Mouse (Mus musculus) left cerebral cortex, adult 18-20 months (tissue): Measurements from ENCODE around the gene Rnf135. TPM values are rescaled to one million over a fixed set of nuclear protein-coding genes. Genes with fewer than 3 reads are reported as not detected.
"Not testable (repeated sequence)": the region's sequence is repeated elsewhere in the genome, so short reads cannot be mapped to it uniquely, and the experiment has no call there.

Experiments used
- DNase-seq, 2 experiments: peaks; one replicate each; pipeline ENCODE4 v3.0.0; 2021 to 2022; ENCODE audit warnings: low spot score in 2 of 2, mixed read lengths in 1 of 2
- total RNA-seq, 2 experiments: library from RNA; stranded (reverse); gene quantifications; 2 replicates each; pipeline ENCODE4 v1.2.3; 2021

Gene Rnf135
- total RNA-seq, 2 experiments from 2014 or later: 3.9 to 4.1 TPM

DNA sequence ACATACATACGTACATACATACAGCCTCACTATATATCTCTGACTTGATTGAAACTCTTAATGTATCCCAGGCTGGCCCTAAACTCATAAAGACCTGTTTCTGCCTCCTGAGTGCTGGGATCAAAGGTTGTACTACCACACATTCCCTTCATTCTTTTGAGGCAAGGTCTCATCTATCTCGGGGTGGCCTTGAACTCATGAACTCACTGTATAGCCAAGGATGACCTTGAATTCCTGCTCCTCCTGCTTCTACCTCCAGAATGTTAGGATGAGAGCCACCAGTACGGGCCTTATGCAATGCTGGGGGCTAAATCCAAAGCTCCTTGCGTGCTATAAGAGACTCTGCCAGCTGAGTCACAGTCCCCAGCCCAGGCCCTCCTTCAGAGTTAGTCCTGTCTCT, 22.6 kb upstream of the Rnf135 start:
- no peak for DNase-seq

DNA sequence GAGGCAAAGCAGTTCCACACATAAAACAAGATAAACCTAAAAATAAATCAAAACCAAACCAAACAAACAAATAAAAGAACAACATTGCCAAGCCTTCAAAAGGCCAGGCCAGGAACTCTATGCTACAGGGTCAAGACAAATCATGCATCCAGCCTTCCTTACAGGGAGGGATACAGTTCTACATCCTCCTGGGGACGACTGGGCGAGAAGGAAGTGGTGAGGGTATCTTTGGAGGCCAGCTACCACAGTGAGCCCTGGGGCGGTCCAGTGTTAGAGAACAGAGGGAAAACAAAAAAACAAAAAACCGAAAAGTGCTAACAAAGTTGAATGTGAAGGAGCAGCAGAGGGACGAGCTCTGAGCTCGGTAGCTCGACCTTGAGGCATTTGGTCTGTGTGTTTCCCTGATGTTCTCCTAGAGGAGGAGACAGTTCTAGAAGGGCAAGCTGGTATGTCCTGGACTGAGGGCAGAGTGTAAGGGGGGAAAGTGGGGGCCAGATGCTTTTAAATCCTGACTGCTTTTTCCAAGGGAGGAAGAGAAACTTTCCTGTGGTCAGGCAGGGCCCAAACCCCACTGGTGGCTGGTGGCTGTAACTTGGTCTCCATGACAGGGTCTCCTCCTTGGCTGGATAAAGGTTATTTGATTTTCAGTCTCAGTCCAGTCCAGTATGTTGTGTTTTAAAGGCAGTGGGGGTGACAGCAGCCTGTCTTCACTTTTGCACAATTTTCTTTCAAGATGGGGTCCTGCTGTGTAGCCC, 20.1 kb upstream of the Rnf135 start:
- DNase-seq: no peak

DNA sequence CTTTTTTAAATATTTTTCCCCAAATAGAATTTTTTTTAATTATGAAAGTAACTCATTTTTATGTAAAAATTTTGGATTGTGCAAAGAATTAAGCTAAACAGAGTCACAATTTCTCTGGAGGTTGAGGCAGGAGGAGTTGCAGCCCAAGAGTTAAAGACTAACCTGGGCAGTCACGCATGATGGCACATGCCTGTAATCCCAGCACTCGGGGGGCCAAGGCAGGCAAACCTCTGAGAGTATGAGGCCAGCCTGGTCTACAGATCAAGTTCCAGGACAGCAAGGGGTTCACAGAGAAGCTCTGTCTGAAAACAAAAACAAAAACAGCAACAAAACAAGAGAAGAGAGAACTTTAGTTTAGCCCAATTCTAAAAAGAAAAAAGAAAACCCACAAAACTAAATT, 19.4 kb upstream of the Rnf135 start:
- DNase-seq: no peak

DNA sequence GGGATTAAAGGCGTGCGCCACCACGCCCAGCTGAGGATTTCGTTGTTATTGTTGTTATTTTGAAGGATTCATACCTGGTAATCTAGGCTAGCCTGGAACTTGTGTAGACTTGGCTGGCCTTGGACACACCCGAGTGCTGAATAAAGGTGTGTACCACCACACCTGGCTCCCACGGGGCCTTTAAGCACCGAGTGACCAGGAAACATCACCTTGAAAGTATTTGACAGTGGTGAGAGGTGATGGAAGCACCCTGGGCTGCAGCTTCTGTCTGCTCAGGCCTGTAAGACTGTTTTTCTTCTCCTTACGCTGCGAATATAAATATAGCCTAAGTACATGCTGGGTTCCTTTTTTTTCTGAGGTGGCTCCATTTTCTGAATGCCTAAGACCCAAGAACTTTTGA, 15.5 kb upstream of the Rnf135 start:
- DNase-seq: no peak

DNA sequence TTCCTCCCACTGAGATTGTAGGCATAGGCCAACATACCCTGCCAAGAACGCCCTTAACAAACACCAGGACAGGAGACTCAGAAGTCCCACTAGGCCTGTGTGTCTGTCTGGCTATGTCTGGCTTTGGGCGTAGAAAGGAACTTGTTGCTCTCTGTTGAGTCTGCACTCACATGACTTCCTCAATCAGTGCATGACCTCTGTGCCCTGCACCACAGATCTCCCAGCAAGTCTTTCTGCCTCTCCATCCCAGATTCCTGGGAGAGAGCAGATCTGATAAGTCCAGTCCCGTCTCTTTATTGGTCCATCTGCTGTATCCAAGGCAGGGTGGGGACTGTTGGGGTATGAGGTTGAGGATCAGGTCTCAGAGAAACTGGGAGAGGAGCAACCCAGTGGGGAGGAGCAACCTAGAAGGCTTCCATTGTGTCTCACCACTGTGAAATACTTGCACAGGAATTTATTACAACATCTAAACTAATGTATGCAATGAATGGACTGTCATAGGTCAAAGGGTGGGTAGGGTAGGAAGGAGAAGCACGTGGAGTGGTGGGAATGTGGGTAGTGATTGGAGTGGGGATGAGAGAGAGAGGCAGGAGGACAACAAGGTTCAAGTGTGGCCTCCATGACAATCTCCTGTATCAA, 14.9 kb upstream of the Rnf135 start:
- no peak for DNase-seq

DNA sequence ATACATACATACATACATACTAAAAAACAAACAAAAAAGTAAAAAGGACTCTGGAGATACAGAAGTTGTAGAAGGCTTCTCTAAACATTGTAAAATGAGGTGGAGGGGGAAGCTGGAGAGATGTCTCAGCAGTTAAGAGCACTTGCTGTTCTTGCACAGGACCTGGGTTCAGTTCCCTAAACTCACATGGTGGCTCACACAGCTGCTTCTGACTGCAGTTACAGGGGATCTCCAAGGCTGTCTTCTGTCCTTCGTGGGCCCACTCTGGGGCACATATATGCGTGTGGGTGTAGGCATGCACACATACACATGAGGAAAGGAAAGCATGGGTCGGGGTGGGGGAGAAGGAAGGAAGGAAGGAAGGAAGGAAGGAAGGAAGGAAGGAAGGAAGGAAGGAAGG, 14.0 kb upstream of the Rnf135 start:
- DNase-seq: no peak

DNA sequence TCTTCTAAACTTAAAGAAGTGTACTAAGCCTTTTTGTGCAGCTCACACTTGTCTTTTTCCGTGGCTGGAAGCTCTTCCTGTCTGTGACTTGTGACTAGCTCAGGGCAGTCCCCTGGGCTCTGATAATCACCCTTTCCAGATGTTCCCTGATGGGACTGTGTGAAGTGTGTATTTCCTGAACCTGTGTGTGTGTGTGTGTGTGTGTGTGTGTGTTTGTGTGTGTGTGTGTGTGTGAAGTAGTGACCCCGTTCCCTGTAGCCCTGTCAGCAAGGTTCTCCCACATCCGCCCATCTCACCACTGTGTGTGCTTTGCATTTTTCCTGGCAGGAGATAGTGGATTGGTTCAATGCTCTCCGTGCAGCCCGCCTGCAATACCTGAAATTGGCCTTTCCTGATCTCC, 13.3 kb upstream of the Rnf135 start:
- no peak for DNase-seq

DNA sequence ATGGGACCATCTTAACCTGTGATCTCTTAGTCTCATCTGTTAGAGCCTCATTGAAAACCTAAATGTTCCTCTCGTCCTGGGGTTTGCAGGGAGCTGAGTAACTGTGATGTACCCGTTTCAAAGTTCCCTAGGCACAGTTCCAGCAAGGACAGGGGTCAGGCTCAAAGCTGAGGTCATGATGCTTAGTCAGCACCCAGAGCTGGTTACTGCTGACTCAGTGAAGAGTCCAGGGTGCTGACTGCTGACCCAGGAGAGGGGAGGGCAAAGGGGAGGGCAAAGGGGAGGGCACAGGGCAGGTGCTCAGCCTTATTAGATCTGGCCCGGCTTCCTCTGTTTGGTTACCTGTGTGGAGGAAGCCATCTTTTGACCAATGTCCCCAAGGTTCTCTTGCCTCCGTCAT, 11.8 kb upstream of the Rnf135 start:
- no peak for DNase-seq

DNA sequence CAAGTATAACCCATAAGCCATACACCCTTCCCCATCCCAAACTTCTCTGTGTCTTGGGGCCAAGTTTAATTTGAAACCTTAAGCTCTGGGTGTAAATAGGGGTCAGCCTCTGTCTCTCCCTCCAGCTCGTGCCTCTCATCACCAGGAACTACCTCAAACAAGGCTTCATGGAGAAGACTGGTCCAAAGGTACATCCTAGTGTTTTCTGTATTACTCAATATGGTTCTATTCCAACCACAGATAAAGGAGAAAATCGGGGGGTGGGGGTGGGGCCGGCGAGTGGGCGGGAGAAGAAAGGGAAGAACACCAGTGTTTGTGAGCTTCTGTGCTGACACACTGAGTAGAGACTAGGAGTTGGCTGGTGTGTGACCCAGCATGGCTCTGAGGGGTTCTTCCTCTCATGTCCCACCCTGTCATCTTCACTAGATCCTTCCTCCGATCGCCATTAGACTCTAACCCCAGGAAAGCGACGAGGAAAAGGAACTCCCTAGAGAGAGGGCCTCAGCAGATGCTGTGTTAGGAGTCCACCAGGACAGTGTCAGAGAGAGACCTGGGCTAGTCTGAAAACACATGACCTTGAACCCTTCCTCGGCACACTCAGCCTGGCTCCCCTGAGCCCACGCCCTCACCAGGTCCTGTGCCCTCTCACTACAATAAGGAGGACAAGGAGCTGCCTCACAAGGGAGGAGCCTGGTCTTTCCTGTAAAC, 9.5 kb upstream of the Rnf135 start:
- no peak for DNase-seq

DNA sequence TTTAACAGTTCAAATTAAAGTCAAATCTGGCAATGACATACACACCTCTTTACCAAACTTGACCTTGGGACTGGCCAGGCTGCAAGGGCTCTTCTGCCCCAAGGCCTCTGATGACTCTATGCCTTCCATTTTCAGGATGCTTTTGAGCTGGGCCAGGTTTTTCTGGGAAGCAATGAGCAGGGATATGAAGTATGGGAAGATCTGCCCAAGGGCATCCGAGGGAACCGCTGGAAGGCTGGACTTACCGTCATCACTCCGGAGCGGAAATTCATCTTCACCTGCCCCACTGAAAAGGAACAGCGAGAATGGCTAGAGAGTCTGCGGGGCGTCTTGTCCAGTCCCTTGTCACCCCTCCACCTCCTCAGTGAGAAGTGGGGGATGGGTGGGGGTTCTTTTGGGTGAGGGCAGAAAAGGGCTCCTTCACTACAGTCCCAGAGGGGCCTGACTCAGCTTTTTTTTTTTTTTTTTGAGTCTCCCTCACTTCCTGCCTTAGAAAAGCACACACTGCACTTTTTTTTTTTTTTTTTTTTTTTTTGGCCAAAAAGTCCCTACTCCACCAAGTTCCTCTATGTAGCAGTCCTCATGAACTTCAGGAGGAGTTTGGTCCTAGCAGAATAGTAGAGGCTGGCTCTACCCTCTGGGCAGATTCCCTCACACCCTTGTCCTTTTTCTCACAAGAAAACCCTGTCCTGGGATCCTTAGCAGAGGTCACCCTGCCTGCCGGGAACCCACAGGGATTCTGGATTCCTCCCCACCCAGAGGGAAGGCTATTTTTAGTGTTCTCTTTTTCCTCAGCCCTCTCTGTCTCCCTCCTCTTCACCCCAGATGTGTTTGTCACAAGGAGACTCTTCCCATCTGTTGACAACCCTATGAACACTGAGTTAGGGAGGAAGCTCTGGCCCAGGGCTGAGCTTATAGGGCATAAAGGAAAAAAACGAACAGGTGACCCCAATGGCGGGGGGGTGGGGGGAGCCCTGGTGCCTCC, 6.4 kb upstream of the Rnf135 start:
- no peak for DNase-seq

DNA sequence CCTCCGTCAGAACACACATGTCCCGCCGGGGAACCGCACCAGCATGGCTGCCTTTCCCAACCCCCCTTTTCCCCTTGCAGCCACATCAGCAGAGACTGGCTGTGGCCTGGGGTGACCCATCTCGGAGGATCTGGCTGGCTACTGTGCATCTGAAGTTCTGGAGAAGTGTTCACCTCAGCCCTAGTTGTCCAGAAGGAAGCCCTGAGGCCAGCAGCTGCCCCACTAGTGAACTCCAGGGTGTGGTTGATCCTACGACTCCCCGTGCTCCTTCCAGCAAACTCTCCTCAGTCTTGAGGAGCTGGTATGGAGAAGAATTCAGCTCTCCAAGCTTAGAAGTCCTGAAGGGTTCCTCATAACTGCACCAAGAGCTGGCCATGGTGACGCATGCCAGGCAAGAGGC, 5.3 kb upstream of the Rnf135 start:
- DNase-seq: no peak

DNA sequence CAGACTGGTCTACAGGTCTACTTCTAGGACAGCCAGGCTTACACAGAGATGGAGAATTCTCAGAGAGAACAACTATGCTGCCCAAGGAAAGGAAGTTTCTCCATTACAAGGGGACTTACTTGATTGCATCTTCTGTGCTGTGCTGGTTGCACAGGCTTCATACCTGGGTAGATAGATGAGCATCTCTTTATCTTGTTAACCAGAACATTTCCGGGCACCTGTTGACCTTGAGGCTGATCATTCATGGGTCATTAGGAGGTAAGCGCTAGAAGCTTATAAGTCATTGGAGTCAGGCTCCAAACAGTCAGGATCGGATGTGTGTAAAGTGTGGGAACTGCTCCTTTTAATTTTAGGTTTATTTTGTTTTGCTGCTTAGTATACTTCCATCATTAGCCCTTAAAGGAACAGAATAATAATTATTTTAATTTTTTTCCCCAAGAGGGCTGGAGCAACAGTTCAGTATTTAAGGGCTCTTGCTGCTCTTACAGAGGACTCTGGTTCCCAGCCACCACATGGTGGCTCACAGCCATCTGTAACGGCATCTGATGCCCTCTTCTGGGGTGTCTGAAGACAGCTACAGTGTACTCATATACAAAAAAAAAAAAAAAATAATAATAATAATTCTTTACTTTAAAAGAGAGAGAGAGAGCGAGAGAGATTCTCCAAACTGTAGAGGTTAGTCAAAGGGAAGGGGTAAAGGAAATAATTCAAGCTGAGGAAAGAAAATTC, 2.5 kb upstream of the Rnf135 start:
- no peak for DNase-seq

DNA sequence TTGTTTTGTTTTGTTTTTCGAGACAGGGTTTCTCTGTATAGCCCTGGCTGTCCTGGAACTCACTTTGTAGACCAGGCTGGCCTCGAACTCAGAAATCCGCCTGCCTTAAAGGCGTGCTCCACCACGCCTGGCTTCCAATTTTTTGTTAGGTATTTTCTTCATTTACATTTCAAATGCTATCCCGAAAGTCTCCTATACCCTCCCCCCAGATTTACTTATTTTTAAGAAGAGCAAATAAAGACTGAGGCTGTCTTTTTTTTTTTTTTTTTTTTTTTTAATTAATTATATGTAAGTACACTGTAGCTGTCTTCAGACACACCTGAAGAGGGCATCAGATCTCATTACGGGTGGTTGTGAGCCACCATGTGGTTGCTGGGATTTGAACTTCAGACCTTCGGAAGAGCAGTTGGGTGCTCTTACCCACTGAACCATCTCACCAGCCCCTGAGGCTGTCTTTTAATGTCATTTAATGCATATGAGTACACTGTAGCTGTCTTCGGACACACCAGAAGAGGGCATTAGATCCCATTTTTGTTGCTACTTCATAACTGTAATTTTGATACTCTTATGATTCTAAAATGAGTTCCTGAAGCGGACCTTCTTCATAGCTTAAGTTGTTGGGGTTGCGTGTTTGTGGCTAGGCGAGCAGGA, 472 bp upstream of the Rnf135 start:
- not testable (repeated sequence) for DNase-seq

DNA sequence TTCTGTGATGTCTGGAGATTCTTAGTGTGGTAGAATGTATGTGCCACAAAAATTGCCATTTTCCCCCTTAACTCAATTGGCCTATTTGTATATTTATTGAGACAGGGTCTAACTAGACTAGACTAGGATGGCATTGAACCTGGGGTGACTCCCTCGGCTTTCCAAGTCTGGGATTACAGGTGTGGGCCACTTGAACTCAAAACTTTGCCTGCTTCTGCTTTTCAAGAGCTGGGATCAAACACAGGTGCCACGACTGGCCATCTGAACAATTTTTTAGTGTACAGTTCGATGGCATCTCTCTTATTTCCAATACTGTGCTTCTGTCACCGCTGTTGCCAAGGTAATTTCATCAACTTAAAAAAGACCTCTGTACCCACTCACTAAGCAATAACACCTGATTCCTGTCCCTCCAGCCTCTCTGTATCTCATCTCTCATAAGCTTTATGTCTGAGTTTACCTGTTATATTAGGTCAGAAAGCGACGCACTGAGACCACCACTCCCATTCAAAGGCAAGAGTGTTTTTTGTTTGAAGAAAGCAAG, 950 bp downstream of the Rnf135 start:
- DNase-seq: no peak

DNA sequence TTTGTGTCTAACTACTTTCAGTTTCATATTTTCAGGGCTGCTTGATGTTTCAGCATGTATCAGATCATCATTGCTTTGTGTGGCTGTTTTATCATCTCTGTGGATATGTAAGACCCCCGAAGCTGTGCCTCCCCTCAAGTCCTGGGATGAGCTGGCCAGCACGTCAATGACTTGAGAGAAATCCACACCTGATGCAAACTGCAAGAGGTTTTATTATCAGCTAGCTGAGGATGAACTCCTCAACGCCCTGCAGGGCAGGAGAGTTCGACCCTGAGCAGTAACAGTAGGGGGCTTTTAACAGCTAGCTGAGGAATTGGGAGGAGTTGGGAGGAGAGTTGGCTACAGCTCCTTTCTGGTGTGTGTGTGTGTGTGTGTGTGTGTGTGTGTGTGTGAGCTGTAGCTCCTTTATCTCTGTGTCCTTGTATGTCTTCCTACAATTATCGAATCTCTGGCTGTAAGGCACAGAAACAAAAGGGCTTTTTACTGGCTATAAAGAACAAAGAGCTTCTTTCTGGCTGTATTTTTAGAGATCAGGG, 1.9 kb downstream of the Rnf135 start:
- DNase-seq: not testable (repeated sequence)

DNA sequence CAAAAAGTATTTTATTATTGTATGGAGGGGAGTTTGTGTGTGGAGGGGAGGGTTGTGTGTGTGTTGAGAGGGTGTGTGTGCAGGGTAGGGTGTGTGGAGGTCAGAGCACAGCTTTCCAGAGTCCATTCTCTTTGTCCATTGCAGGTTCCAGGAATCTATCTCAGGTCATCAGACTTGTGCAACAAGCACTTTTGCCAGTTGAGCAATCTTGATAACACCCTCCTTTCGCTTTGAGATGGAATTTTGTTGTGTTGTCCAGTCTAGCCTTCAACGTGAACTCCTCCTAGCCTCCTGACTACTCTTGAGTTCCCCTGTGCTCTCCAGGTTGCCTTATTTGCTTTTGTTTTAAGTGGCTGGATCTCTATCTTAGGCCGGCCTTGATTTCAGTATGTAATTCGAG, 6.6 kb downstream of the Rnf135 start:
- DNase-seq: no peak

DNA sequence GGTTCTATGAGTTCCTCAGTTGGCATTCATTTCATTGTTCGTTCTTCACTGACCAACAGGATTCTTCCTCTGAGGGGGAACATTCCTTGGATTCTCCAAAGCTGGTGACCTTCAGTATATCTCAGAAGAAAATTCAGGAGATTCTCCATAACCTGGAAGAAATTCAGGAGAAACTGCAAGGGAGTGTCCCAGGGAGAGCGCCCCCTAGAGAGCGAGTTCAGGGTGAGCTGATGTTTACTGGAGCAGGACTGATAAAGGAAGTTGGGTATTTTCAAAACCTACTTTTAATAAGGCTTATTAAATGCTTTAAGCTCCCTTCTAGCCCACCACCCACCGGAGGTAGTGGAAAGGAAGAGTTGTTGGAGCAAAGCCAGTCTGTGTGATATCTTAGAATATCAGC, 10.2 kb downstream of the Rnf135 start:
- DNase-seq: no peak

DNA sequence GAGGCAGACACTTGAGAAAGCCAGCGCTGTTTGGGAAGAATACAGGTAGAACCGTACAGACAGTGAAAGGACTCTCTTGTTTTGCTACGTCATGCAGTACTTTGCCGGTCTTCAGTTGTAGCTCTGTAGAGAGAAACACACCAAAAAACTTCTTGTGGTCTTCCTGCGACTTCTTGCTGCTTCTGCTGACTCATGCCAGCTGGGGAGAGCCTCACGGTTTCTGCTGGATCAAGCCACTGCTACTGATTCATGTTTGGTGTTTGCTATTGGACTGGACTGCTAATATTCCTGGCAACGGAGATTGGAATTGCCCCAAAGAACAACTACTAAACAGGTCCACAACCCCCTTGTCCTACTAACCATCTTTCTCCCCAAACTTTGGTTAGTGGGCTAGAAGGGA, 12.7 kb downstream of the Rnf135 start:
- no peak for DNase-seq

DNA sequence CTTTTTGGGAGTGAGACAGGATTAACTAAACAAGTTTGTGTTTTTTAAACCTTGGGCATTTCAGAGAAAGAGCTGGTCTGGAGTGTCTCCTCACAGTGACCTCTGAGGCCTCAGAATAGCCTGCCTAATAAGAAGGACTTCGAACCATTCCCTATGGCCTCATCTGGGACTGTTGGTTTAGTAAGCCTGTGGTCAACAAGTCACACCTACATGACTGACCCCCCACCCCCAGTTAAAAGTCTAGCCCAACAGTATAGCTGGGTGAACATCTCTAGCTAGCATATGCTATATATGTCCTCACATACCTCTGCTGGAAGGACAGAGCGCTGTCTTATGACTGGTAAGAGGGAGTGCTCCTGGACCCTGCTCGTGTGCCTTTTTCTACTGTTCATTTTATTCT, 15.7 kb downstream of the Rnf135 start:
- DNase-seq: no peak

DNA sequence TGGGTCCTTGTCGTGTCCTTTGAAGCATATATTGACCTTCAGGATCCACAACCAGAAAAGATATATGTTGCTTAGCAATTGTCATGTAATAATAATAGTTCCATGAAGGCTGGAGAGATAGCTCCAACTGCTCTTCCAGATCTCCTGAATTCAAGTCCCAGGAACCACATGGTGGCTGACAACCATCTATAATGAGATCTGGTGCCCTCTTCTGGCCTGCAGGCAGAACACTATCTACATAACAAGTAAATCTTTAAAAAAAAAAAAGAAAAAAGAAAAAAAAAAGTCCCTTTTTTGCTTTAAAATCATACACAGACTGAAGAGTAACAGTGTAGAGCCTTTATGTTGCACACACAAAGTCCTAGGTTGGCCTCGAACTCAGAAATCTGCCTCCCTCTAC, 16.1 kb downstream of the Rnf135 start:
- DNase-seq: no peak
